Mouse (Mus musculus) embryonic fibroblast, embryonic 13.5 days (primary cell): Measurements from ENCODE around the gene Mri1.

Source experiments
- CTCF ChIP-seq: IDR thresholded peaks from 2 replicates; pipeline ENCODE4 v1.5.1; 2011; ENCODE audit warnings: mild to moderate bottlenecking, control low read depth, low read length, moderate library complexity, borderline replicate concordance; ENCODE audit not compliant: insufficient read depth
- POLR2A ChIP-seq: IDR thresholded peaks from 2 replicates; pipeline ENCODE4 v1.6.1; 2011; ENCODE audit warnings: low read depth, mild to moderate bottlenecking, control low read depth, low read length, moderate library complexity

DNA sequence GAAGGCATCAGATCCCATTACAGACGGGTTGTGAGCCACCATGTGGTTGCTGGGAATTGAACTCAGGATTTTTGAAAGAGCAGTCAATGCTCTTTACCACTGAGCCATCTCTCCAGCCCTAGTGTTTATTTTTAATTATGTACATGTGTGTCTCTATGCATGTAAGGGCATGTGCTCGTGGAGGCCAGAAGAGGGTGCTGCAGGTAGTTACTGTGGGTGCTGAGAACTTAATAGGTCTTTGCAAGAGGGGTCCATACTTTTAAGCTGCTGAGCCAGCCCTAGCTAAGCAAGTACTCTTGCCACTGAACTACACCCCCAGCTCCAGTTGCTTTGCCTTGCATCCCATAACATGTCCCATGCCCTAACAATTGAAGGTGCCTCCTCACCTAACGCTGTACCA, 1.3 kb downstream of the Mri1 start:
- TF ChIP-seq CTCF (no peak), POLR2A (no peak)
